Mouse (Mus musculus) right cerebral cortex, postnatal 4 days (tissue): ENCODE measurements at regions not wholly inside any gene's neighbourhood (a gene's known extent, or its start where the extent isn't known, plus 50 kb on each side); places are given as distances from the start of the nearest gene placed in this dataset.

Source experiments
- DNase-seq: peaks from one replicate; pipeline ENCODE4 v3.0.0-alpha.2; 2022

GRCm38 (mm10) chr9:68072624-68073023, 232.4 kb downstream of the Vps13c start:
- no peak for DNase-seq

GRCm38 (mm10) chr9:68077329-68077728, 237.1 kb downstream of the Vps13c start:
- DNase-seq, result no peak

GRCm38 (mm10) chr9:68083341-68083740, 243.1 kb downstream of the Vps13c start:
- DNase-seq, result no peak

GRCm38 (mm10) chr9:68084966-68085365, 244.8 kb downstream of the Vps13c start:
- DNase-seq, result no peak

GRCm38 (mm10) chr9:68094561-68094960, 254.4 kb downstream of the Vps13c start:
- no peak for DNase-seq

- no peak for DNase-seq
These were observed 269.6 kb downstream of the Vps13c start for GRCm38 (mm10) chr9:68109841-68110240.

GRCm38 (mm10) chr9:68115151-68115690, 275.0 kb downstream of the Vps13c start:
- no peak for DNase-seq

- DNase-seq, result no peak
These were observed 276.1 kb downstream of the Vps13c start for GRCm38 (mm10) chr9:68116221-68116741.

GRCm38 (mm10) chr9:68118266-68118665, 278.1 kb downstream of the Vps13c start:
- DNase-seq, result no peak

GRCm38 (mm10) chr9:68122266-68122665, 282.1 kb downstream of the Vps13c start:
- DNase-seq, result no peak

- DNase-seq, result no peak
These were observed 291.1 kb downstream of the Vps13c start for GRCm38 (mm10) chr9:68131263-68131662.

- DNase-seq, result no peak
These were observed 295.4 kb downstream of the Vps13c start for GRCm38 (mm10) chr9:68135446-68136050.

GRCm38 (mm10) chr9:68162813-68163570, 322.8 kb downstream of the Vps13c start:
- no peak for DNase-seq

- DNase-seq, result no peak
These were observed 326.4 kb downstream of the Vps13c start for GRCm38 (mm10) chr9:68166556-68166955.

- DNase-seq, result no peak
These were observed 348.7 kb downstream of the Vps13c start for GRCm38 (mm10) chr9:68188921-68189320.

- no peak for DNase-seq
These were observed 359.6 kb downstream of the Vps13c start for GRCm38 (mm10) chr9:68199831-68200230.

- DNase-seq, result no peak
These were observed 360.8 kb downstream of the Vps13c start for GRCm38 (mm10) chr9:68201031-68201430.

GRCm38 (mm10) chr9:68225694-68226093, 385.5 kb downstream of the Vps13c start:
- DNase-seq, result no peak

- DNase-seq, result no peak
These were observed 390.9 kb downstream of the Vps13c start for GRCm38 (mm10) chr9:68231131-68231530.

- DNase-seq, result no peak
These were observed 394.9 kb downstream of the Vps13c start for GRCm38 (mm10) chr9:68234979-68235649.

GRCm38 (mm10) chr9:68239121-68239520, 398.9 kb downstream of the Vps13c start:
- no peak for DNase-seq

- DNase-seq, result no peak
These were observed 399.4 kb downstream of the Vps13c start for GRCm38 (mm10) chr9:68239551-68239950.

GRCm38 (mm10) chr9:68250011-68250410, 403.6 kb upstream of the Rora start:
- no peak for DNase-seq
